Mouse (Mus musculus): ENCODE results near the gene Myo18b.

The Myo18b gene

GRCm38 (mm10) chr5:112665661-112666060 is 230.5 kb downstream of the Myo18b start:
- DNase-seq: no peak

- no peak for DNase-seq
Observed at GRCm38 (mm10) chr5:112663701-112664100, 232.5 kb downstream of the Myo18b start.

- peak; percentile 4 for DNase-seq
Observed at GRCm38 (mm10) chr5:112660924-112661431, 235.2 kb downstream of the Myo18b start.

GRCm38 (mm10) chr5:112659295-112659694 is 236.9 kb downstream of the Myo18b start:
- no peak for DNase-seq

- no peak for DNase-seq
Observed at GRCm38 (mm10) chr5:112656811-112657210, 239.4 kb downstream of the Myo18b start.

- no peak for DNase-seq
Observed at GRCm38 (mm10) chr5:112655986-112656541, 240.1 kb downstream of the Myo18b start.

- DNase-seq: no peak
Observed at GRCm38 (mm10) chr5:112655529-112655928, 240.6 kb downstream of the Myo18b start.

GRCm38 (mm10) chr5:112652036-112652435 is 244.1 kb downstream of the Myo18b start:
- no peak for DNase-seq

- no peak for DNase-seq
Observed at GRCm38 (mm10) chr5:112649164-112649702, 246.9 kb downstream of the Myo18b start.

GRCm38 (mm10) chr5:112646871-112647270 is 249.3 kb downstream of the Myo18b start:
- no peak for DNase-seq

GRCm38 (mm10) chr5:112645535-112645934 is 250.6 kb downstream of the Myo18b start:
- no peak for DNase-seq

- no peak for DNase-seq
Observed at GRCm38 (mm10) chr5:112643533-112644272, 252.5 kb downstream of the Myo18b start.

- DNase-seq: no peak
Observed at GRCm38 (mm10) chr5:112642731-112643130, 253.4 kb downstream of the Myo18b start.

- no peak for DNase-seq
Observed at GRCm38 (mm10) chr5:112641770-112642169, 254.4 kb downstream of the Myo18b start.

- no peak for DNase-seq
Observed at GRCm38 (mm10) chr5:112641131-112641530, 255.0 kb downstream of the Myo18b start.

- DNase-seq: no peak
Observed at GRCm38 (mm10) chr5:112640651-112641050, 255.5 kb downstream of the Myo18b start.

Measured in kidney, adult 9 months (tissue).